ENCODE assay signal across 10 mouse cellular contexts in genomic region chr1:53927605-53928004, GRCm38 (mm10).
DNase-seq lines count a peak whose midpoint lies in the region; ATAC-seq and TF ChIP-seq lines count a peak whose summit lies in the region.
"Had no signal": no experiment of that assay in that cellular context is flagged by ENCODE, and none has a peak within 500 bp of the region (broad histone marks: within the 10 kb centered on the region; RNA-seq: fewer than 3 reads in every experiment).

No protein-coding gene starts in this region.

- intact Hi-C loops in gastrocnemius, postnatal 14 days (cut with DNase I; ENCODE audit: low total_unique reads): no loop called here

- peak; percentile 4 for DNase-seq in kidney, adult 11 months
- DNase-seq in CD4-positive, CD25-positive, alpha-beta regulatory T cell, adult 2 months (ENCODE audit: low read depth, low spot score): peak; percentile 70
- DNase-seq in R1 (ENCODE audit: low read depth, low spot score): peak; percentile 42
- DNase-seq in forebrain, embryonic 11.5 days (ENCODE audit: low spot score): peak; percentile 61
- DNase-seq in limb, embryonic 14.5 days (ENCODE audit: low spot score): peak; percentile 65
- peak; percentile 30 to 42 for DNase-seq in thymus, postnatal 36 days
- no peak for DNase-seq in gastrocnemius, postnatal 14 days

- no peak overlapping the region for H3K27ac ChIP-seq in kidney, embryonic 16.5 days (ENCODE audit: low read length)
- H3K27ac ChIP-seq in forebrain, embryonic 11.5 days (ENCODE audit: low read depth, low read length): no peak overlapping the region
- H3K27ac ChIP-seq in limb, embryonic 14.5 days (replicated peaks; ENCODE audit: low read depth, low read length): no peak overlapping the region
- H3K27ac ChIP-seq: embryonic facial prominence, embryonic 12.5 days; limb, embryonic 12.5 days had no signal

- 28% methylated on average over 4 of the region's 4 CpGs for WGBS in kidney, embryonic 16.5 days
- WGBS in forebrain, embryonic 11.5 days: 15% methylated on average over 4 of the region's 4 CpGs
- 27% methylated on average over 4 of the region's 4 CpGs for WGBS in limb, embryonic 14.5 days

- H3K9me3 ChIP-seq in kidney, embryonic 16.5 days (ENCODE audit: low read length): no peaks in the 10 kb centered on the region
- H3K9me3 ChIP-seq in forebrain, embryonic 11.5 days (ENCODE audit: control insufficient read depth, low read length): no peaks in the 10 kb centered on the region
- no peaks in the 10 kb centered on the region for H3K9me3 ChIP-seq in limb, embryonic 14.5 days (ENCODE audit: control insufficient read depth, low read length)
- H3K9me3 ChIP-seq: embryonic facial prominence, embryonic 12.5 days; limb, embryonic 12.5 days had no signal

- ATAC-seq in kidney, embryonic 16.5 days (ENCODE audit: low FRiP score, low TSS enrichment): no peak
- peak; percentile 65 for ATAC-seq in forebrain, embryonic 11.5 days (replicated peaks; ENCODE audit: low FRiP score)
- no peak for ATAC-seq in limb, embryonic 14.5 days (ENCODE audit: low FRiP score, low read depth)

- H3K27me3 ChIP-seq in kidney, embryonic 16.5 days (ENCODE audit: insufficient read depth, low read length): no peaks in the 10 kb centered on the region
- H3K27me3 ChIP-seq in forebrain, embryonic 11.5 days (ENCODE audit: control insufficient read depth, insufficient read depth, low read length): no peaks in the 10 kb centered on the region
- no peaks in the 10 kb centered on the region for H3K27me3 ChIP-seq in limb, embryonic 14.5 days (ENCODE audit: control insufficient read depth, insufficient read depth, low read length)
- H3K27me3 ChIP-seq: embryonic facial prominence, embryonic 12.5 days had no signal

- H3K9ac ChIP-seq in kidney, embryonic 16.5 days (replicated peaks; ENCODE audit: low read length): no peak overlapping the region
- no peak overlapping the region for H3K9ac ChIP-seq in forebrain, embryonic 11.5 days (ENCODE audit: low read length)
- no peak overlapping the region for H3K9ac ChIP-seq in limb, embryonic 14.5 days (ENCODE audit: low read depth, low read length, severe bottlenecking)
- H3K9ac ChIP-seq: embryonic facial prominence, embryonic 12.5 days; limb, embryonic 12.5 days had no signal

- no peak overlapping the region for H3K4me2 ChIP-seq in kidney, embryonic 16.5 days (replicated peaks; ENCODE audit: low read depth, low read length)
- no peak overlapping the region for H3K4me2 ChIP-seq in forebrain, embryonic 11.5 days (ENCODE audit: low read depth, low read length, severe bottlenecking)
- no peak overlapping the region for H3K4me2 ChIP-seq in limb, embryonic 14.5 days (replicated peaks; ENCODE audit: low read depth, low read length, severe bottlenecking)
- H3K4me2 ChIP-seq: embryonic facial prominence, embryonic 12.5 days; limb, embryonic 12.5 days had no signal

- no peaks in the 10 kb centered on the region for H3K4me1 ChIP-seq in kidney, embryonic 16.5 days (ENCODE audit: insufficient read depth, low read length)
- no peaks in the 10 kb centered on the region for H3K4me1 ChIP-seq in forebrain, embryonic 11.5 days (replicated peaks; ENCODE audit: control insufficient read depth, insufficient read depth, low read length)
- H3K4me1 ChIP-seq in limb, embryonic 14.5 days (ENCODE audit: control insufficient read depth, insufficient read depth, low read length): no peaks in the 10 kb centered on the region
- H3K4me1 ChIP-seq: embryonic facial prominence, embryonic 12.5 days; limb, embryonic 12.5 days had no signal

- H3K4me3 ChIP-seq in kidney, embryonic 16.5 days (ENCODE audit: low read length): no peak overlapping the region
- no peak overlapping the region for H3K4me3 ChIP-seq in forebrain, embryonic 11.5 days (ENCODE audit: low read depth, low read length)
- no peak overlapping the region for H3K4me3 ChIP-seq in limb, embryonic 14.5 days (replicated peaks; ENCODE audit: low read length)
- H3K4me3 ChIP-seq: embryonic facial prominence, embryonic 12.5 days; limb, embryonic 12.5 days had no signal

- TF ChIP-seq POLR2A in limb, embryonic 14.5 days (IDR thresholded peaks at IDR 0.05; ENCODE audit: borderline replicate concordance, extremely low read depth, insufficient read depth, insufficient read length): no peak

- H3K36me3 ChIP-seq in kidney, embryonic 16.5 days (ENCODE audit: insufficient read depth, low read length): no peaks in the 10 kb centered on the region
- no peaks in the 10 kb centered on the region for H3K36me3 ChIP-seq in forebrain, embryonic 11.5 days (ENCODE audit: control insufficient read depth, insufficient read depth, low read length)
- no peaks in the 10 kb centered on the region for H3K36me3 ChIP-seq in limb, embryonic 14.5 days (ENCODE audit: control insufficient read depth, insufficient read depth, low read length)
- H3K36me3 ChIP-seq: embryonic facial prominence, embryonic 12.5 days; limb, embryonic 12.5 days had no signal
